Mouse (Mus musculus): ENCODE measurements at regions not wholly inside any gene's neighbourhood (a gene's known extent, or its start where the extent isn't known, plus 50 kb on each side); places are given as distances from the start of the nearest gene placed in this dataset.
A peak's percentile ranks its signal among the peaks of the same experiment; 100 is the strongest.

GRCm38 (mm10) chr6:10569526-10569925, 1337.8 kb downstream of the Ndufa4 start:
- peak; percentile 86 for DNase-seq (ENCODE audit: low read depth, low spot score)

GRCm38 (mm10) chr6:10544131-10544530, 1363.2 kb downstream of the Ndufa4 start:
- DNase-seq (ENCODE audit: low read depth, low spot score) = peak; percentile 60

All from ZHBTc4 (cell line).